Mouse (Mus musculus): ENCODE data around the gene Padi1.

- TF ChIP-seq CTCF (IDR thresholded peaks at IDR 0.05; ENCODE audit: extremely low read depth, insufficient read depth, low read length), result no peak
- TF ChIP-seq POLR2A (IDR thresholded peaks at IDR 0.05; ENCODE audit: extremely low read depth, insufficient read depth, low read length), result no peak
Observed at GRCm38 (mm10) chr4:140855151-140855550, 9.6 kb upstream of the Padi1 start.

All from cortical plate, adult 2 months (tissue).